Mouse (Mus musculus) G1E (cell line): ENCODE results near the gene Rnf25. TPM values are rescaled to one million over a fixed set of nuclear protein-coding genes. Genes with fewer than 3 reads are reported as not detected.

Source experiments
- ATAC-seq: 2 replicates; pipeline ENCODE4 v1.8.0; 2016; ENCODE audit warnings: mild to moderate bottlenecking; ENCODE audit not compliant: insufficient number of reproducible peaks, poor library complexity, low FRiP score, severe bottlenecking; ENCODE audit errors: extremely low read depth
- DNase-seq: peaks from one replicate; pipeline ENCODE4 v3.0.0; 2012; ENCODE audit warnings: low spot score
- H3K27me3 ChIP-seq: 2 replicates; pipeline ENCODE4 v1.6.1; 2012; ENCODE audit warnings: mild to moderate bottlenecking, low read length, inconsistent platforms; ENCODE audit not compliant: insufficient read depth
- H3K36me3 ChIP-seq: replicated peaks from 2 replicates; pipeline ENCODE3; 2012; ENCODE audit warnings: mild to moderate bottlenecking, inconsistent platforms
- H3K4me1 ChIP-seq: 2 replicates; pipeline ENCODE4 v1.6.1; 2012; ENCODE audit warnings: low read depth, low read length, inconsistent platforms, mixed read lengths; ENCODE audit not compliant: insufficient read depth
- H3K4me3 ChIP-seq: 2 replicates; pipeline ENCODE4 v1.5.1; 2012; ENCODE audit warnings: low read depth, mild to moderate bottlenecking, inconsistent platforms, low read length, moderate library complexity, mixed read lengths
- H3K9me3 ChIP-seq: replicated peaks from 2 replicates; pipeline ENCODE4 v1.6.1; 2012; ENCODE audit warnings: inconsistent platforms
- CTCF ChIP-seq: IDR thresholded peaks from 2 replicates; pipeline ENCODE4 v1.5.1; 2012; ENCODE audit warnings: low read depth, low read length, inconsistent platforms, mixed read lengths
- GATA1 ChIP-seq: IDR thresholded peaks from 2 replicates; pipeline ENCODE4 v1.6.1; 2012; ENCODE audit warnings: borderline replicate concordance, low read length, inconsistent platforms, mixed read lengths
- GATA2 ChIP-seq: IDR thresholded peaks from 2 replicates; pipeline ENCODE4 v1.6.1; 2012; ENCODE audit warnings: low read depth, low read length, inconsistent platforms, borderline replicate concordance
- POLR2AphosphoS5 ChIP-seq: IDR thresholded peaks from 2 replicates; pipeline ENCODE4 v1.6.1; 2012; ENCODE audit warnings: low read depth, low read length, inconsistent platforms; ENCODE audit not compliant: insufficient replicate concordance
- TAL1 ChIP-seq: conservative IDR thresholded peaks from 2 replicates; pipeline ENCODE4 v1.6.1; 2012; ENCODE audit warnings: low read depth, low read length, inconsistent platforms, mixed read lengths
- polyA plus RNA-seq: library from polyadenylated mRNA; stranded (reverse); fragments of >175 nt; gene quantifications from 2 replicates; pipeline ENCODE4 v1.2.3, GENCODE M21; 2012
- total RNA-seq, 2 experiments: library from RNA; stranded (forward) in 1 of 2; stranded (reverse) in 1 of 2; fragments of 200-1000 nt in 1 of 2; fragments of >200 nt in 1 of 2; fragmentation: Nextera tagmentation in 1 of 2; gene quantifications; 2 replicates each; pipeline ENCODE4 v1.2.3; 2014 to 2017

Gene Rnf25
- total and polyA plus RNA-seq, 3 experiments, result 24.1 to 57.4 (median 48.5) TPM

GRCm38 (mm10) chr1:74569739-74570719 is 31.2 kb downstream of the Rnf25 start:
- no peaks in the 10 kb centered on the region for H3K9me3 ChIP-seq
- H3K27me3 ChIP-seq, result no peaks in the 10 kb centered on the region
- peaks cover 10% of the 10 kb centered on the region for H3K4me1 ChIP-seq
- TF ChIP-seq CTCF (no peak), GATA2 (no peak), GATA1 (no peak), TAL1 (no peak), POLR2AphosphoS5 (no peak)
- ATAC-seq, result no peak
- peaks cover 94% of the 10 kb centered on the region for H3K36me3 ChIP-seq
- DNase-seq, result no peak
- H3K4me3 ChIP-seq, result no peak overlapping the region

- ATAC-seq, result no peak
- Histone ChIP-seq H3K27me3 (0 out of 2 replicates have a peak, but pooled peaks cover 3% of the 10 kb centered on the region), H3K9me3 (no peaks in the 10 kb centered on the region), H3K4me3 (no peak overlapping the region), H3K36me3 (peaks cover 67% of the 10 kb centered on the region), H3K4me1 (peaks cover 10% of the 10 kb centered on the region)
- TF ChIP-seq POLR2AphosphoS5 (no peak), CTCF (no peak), GATA2 (no peak), GATA1 (no peak), TAL1 (no peak)
- no peak for DNase-seq
These were observed 35.4 kb downstream of the Rnf25 start for GRCm38 (mm10) chr1:74565834-74566233.

- ATAC-seq, result no peak
- Histone ChIP-seq H3K4me3 (no peak overlapping the region), H3K36me3 (peaks cover 5% of the 10 kb centered on the region), H3K4me1 (no peaks in the 10 kb centered on the region), H3K9me3 (no peaks in the 10 kb centered on the region), H3K27me3 (peaks cover 21% of the 10 kb centered on the region)
- no peak for DNase-seq
- no peak for TF ChIP-seq GATA2
These were observed 42.1 kb downstream of the Rnf25 start for GRCm38 (mm10) chr1:74559061-74559460.

- no peak for ATAC-seq
- H3K9me3 ChIP-seq, result no peaks in the 10 kb centered on the region
- peaks cover 62% of the 10 kb centered on the region for H3K27me3 ChIP-seq
- TF ChIP-seq GATA2, result no peak
- no peak for TF ChIP-seq POLR2AphosphoS5
- DNase-seq, result no peak
- no peak within 1 kb of the TSS for H3K4me3 ChIP-seq
- H3K36me3 ChIP-seq, result no peaks in the 10 kb centered on the region
- no peaks in the 10 kb centered on the region for H3K4me1 ChIP-seq
These were observed 57.0 kb downstream of the Rnf25 start, which contains the start of gene Usp37 for GRCm38 (mm10) chr1:74544184-74544583. TSS of gene Usp37 (minus strand) at chr1:74544284.

Other genes starting within 250 kb of the Rnf25 start
- not detected in 2 replicates for gene Catip, start 239.3 kb downstream of the Rnf25 start, total RNA-seq (2014; fragmentation: Nextera tagmentation)
- gene Catip, start 239.3 kb downstream of the Rnf25 start, total RNA-seq (2017), result 0.27 TPM in 1 of 2 replicates, not detected in the other
- not detected in 2 replicates for gene Catip, start 239.3 kb downstream of the Rnf25 start, polyA plus RNA-seq
- not detected in 2 replicates for gene Slc11a1, start 226.2 kb downstream of the Rnf25 start, total RNA-seq (2014; fragmentation: Nextera tagmentation)
- 0.23 and 0.60 TPM in 2 replicates for gene Slc11a1, start 226.2 kb downstream of the Rnf25 start, total RNA-seq (2017)
- not detected in 2 replicates for gene Slc11a1, start 226.2 kb downstream of the Rnf25 start, polyA plus RNA-seq
- 154 and 171 TPM in 2 replicates for gene Ctdsp1, start 209.9 kb downstream of the Rnf25 start, total RNA-seq (2014; fragmentation: Nextera tagmentation)
- gene Ctdsp1, start 209.9 kb downstream of the Rnf25 start, total RNA-seq (2017), result 64.6 and 66.4 TPM in 2 replicates
- gene Ctdsp1, start 209.9 kb downstream of the Rnf25 start, polyA plus RNA-seq, result 272 and 321 TPM in 2 replicates
- gene Vil1, start 192.0 kb downstream of the Rnf25 start, total RNA-seq (2014; fragmentation: Nextera tagmentation), result 0.29 and 0.68 TPM in 2 replicates
- gene Vil1, start 192.0 kb downstream of the Rnf25 start, total RNA-seq (2017), result 0.29 and 1.1 TPM in 2 replicates
- gene Vil1, start 192.0 kb downstream of the Rnf25 start, polyA plus RNA-seq, result 0.11 and 0.35 TPM in 2 replicates
- gene Cnot9, start 95.3 kb downstream of the Rnf25 start, total RNA-seq (2014; fragmentation: Nextera tagmentation), result 158 and 183 TPM in 2 replicates
- 87.5 and 89.6 TPM in 2 replicates for gene Cnot9, start 95.3 kb downstream of the Rnf25 start, total RNA-seq (2017)
- 35.9 and 37.1 TPM in 2 replicates for gene Cnot9, start 95.3 kb downstream of the Rnf25 start, polyA plus RNA-seq
- not detected in 2 replicates for gene Plcd4, start 58.5 kb downstream of the Rnf25 start, total RNA-seq (2014; fragmentation: Nextera tagmentation)
- 0.35 and 0.60 TPM in 2 replicates for gene Plcd4, start 58.5 kb downstream of the Rnf25 start, total RNA-seq (2017)
- gene Plcd4, start 58.5 kb downstream of the Rnf25 start, polyA plus RNA-seq, result 0.02 TPM in 1 of 2 replicates, not detected in the other
- 112 and 117 TPM in 2 replicates for gene Usp37, start 57.1 kb downstream of the Rnf25 start, total RNA-seq (2014; fragmentation: Nextera tagmentation)
- gene Usp37, start 57.1 kb downstream of the Rnf25 start, total RNA-seq (2017), result 72.2 and 89.3 TPM in 2 replicates
- gene Usp37, start 57.1 kb downstream of the Rnf25 start, polyA plus RNA-seq, result 2.9 and 9.7 TPM in 2 replicates
- 48.2 and 50.4 TPM in 2 replicates for gene Zfp142, start 13.2 kb downstream of the Rnf25 start, total RNA-seq (2014; fragmentation: Nextera tagmentation)
- 11.4 and 13.1 TPM in 2 replicates for gene Zfp142, start 13.2 kb downstream of the Rnf25 start, total RNA-seq (2017)
- gene Zfp142, start 13.2 kb downstream of the Rnf25 start, polyA plus RNA-seq, result 9.1 and 12.4 TPM in 2 replicates
- 36.5 and 45.8 TPM in 2 replicates for gene Bcs1l, start 13.1 kb downstream of the Rnf25 start, total RNA-seq (2014; fragmentation: Nextera tagmentation)
- gene Bcs1l, start 13.1 kb downstream of the Rnf25 start, total RNA-seq (2017), result 25.8 and 26.8 TPM in 2 replicates
- gene Bcs1l, start 13.1 kb downstream of the Rnf25 start, polyA plus RNA-seq, result 3.6 and 4.8 TPM in 2 replicates
- gene Stk36, start within 50 bp of the Rnf25 start, total RNA-seq (2014; fragmentation: Nextera tagmentation), result 3.9 and 5.6 TPM in 2 replicates
- gene Stk36, start within 50 bp of the Rnf25 start, total RNA-seq (2017), result 1.5 and 1.6 TPM in 2 replicates
- 0.46 and 0.88 TPM in 2 replicates for gene Stk36, start within 50 bp of the Rnf25 start, polyA plus RNA-seq
- gene Ttll4, start 60.3 kb upstream of the Rnf25 start, total RNA-seq (2014; fragmentation: Nextera tagmentation), result 61.7 and 68.5 TPM in 2 replicates
- gene Ttll4, start 60.3 kb upstream of the Rnf25 start, total RNA-seq (2017), result 44.4 and 46.0 TPM in 2 replicates
- gene Ttll4, start 60.3 kb upstream of the Rnf25 start, polyA plus RNA-seq, result 21.2 and 25.8 TPM in 2 replicates
- not detected in 2 replicates for gene Cyp27a1, start 112.2 kb upstream of the Rnf25 start, total RNA-seq (2014; fragmentation: Nextera tagmentation)
- gene Cyp27a1, start 112.2 kb upstream of the Rnf25 start, total RNA-seq (2017), result 0.55 TPM in 1 of 2 replicates, not detected in the other
- gene Cyp27a1, start 112.2 kb upstream of the Rnf25 start, polyA plus RNA-seq, result not detected in 2 replicates
- not detected in 2 replicates for gene Prkag3, start 147.8 kb upstream of the Rnf25 start, total RNA-seq (2014; fragmentation: Nextera tagmentation)
- gene Prkag3, start 147.8 kb upstream of the Rnf25 start, total RNA-seq (2017), result not detected in 2 replicates
- not detected in 2 replicates for gene Prkag3, start 147.8 kb upstream of the Rnf25 start, polyA plus RNA-seq
- gene Wnt6, start 170.5 kb upstream of the Rnf25 start, total RNA-seq (2014; fragmentation: Nextera tagmentation), result not detected in 2 replicates
- gene Wnt6, start 170.5 kb upstream of the Rnf25 start, total RNA-seq (2017), result 0.17 TPM in 1 of 2 replicates, not detected in the other
- not detected in 2 replicates for gene Wnt6, start 170.5 kb upstream of the Rnf25 start, polyA plus RNA-seq
- not detected in 2 replicates for gene Wnt10a, start 190.1 kb upstream of the Rnf25 start, total RNA-seq (2014; fragmentation: Nextera tagmentation)
- 0.05 and 0.06 TPM in 2 replicates for gene Wnt10a, start 190.1 kb upstream of the Rnf25 start, total RNA-seq (2017)
- not detected in 2 replicates for gene Wnt10a, start 190.1 kb upstream of the Rnf25 start, polyA plus RNA-seq